Mouse (Mus musculus): ENCODE data around the gene Gm17334.

DNA sequence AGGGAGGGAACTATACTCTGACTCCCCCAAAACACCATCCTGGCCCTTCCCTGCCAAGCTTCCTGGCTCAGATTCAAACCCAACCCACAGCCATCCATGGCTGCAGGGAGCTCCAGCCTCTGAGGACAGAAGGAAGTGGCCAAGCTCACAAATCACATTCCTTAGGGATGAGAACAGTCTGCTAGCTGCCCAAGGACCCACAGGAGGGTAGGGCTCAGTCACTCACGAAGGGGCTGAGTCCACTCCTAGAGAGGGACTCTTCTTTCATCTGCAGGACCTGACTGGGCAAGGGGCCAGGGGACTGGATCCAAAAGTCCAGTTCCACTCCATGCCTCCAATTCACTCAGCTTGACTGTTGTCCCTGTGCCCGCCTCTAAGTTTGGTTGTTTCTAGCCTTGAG, 11.2 kb downstream of the Gm17334 start:
- TF ChIP-seq CTCF (IDR thresholded peaks at IDR 0.05; ENCODE audit: borderline replicate concordance, control insufficient read depth, extremely low read depth, insufficient read depth, low read length, poor library complexity) (no peak), POLR2A (IDR thresholded peaks at IDR 0.05; ENCODE audit: control insufficient read depth, extremely low read depth, insufficient read depth, low read length, poor library complexity) (no peak)

All from thymus, adult 2 months (tissue).